Mouse (Mus musculus) hindbrain, embryonic 11.5 days (tissue): ENCODE results near the gene Tmem178. TPM values are rescaled to one million over a fixed set of nuclear protein-coding genes. Genes with fewer than 3 reads are reported as not detected.

ENCODE experiments used
- ATAC-seq: fragments of 200-750 bp; cut with Nextera tagmentation; 2 replicates; pipeline ENCODE4 v1.8.0; 2017; ENCODE audit warnings: mild to moderate bottlenecking, moderate TSS enrichment, moderate library complexity; ENCODE audit not compliant: low FRiP score
- DNase-seq: peaks from one replicate; pipeline ENCODE4 v3.0.0-alpha.2; 2015; ENCODE audit warnings: low spot score
- H3K27ac ChIP-seq: fragments of 300-500 bp; sonication (generic); 2 replicates; pipeline ENCODE4 v1.5.1; 2014; ENCODE audit warnings: mild to moderate bottlenecking, low read depth, low read length
- H3K27me3 ChIP-seq: fragments of 300-500 bp; sonication (generic); 2 replicates; pipeline ENCODE4 v1.6.1; 2014; ENCODE audit warnings: mild to moderate bottlenecking, low read length, moderate library complexity, mixed read lengths; ENCODE audit not compliant: control insufficient read depth, insufficient read depth
- H3K36me3 ChIP-seq: fragments of 300-500 bp; sonication (generic); 2 replicates; pipeline ENCODE4 v1.6.1; 2014; ENCODE audit warnings: mild to moderate bottlenecking, low read length, moderate library complexity, mixed read lengths; ENCODE audit not compliant: control insufficient read depth, insufficient read depth
- H3K4me1 ChIP-seq: fragments of 300-500 bp; sonication (generic); replicated peaks from 2 replicates; pipeline ENCODE4 v1.6.1; 2014; ENCODE audit warnings: low read length, mixed read lengths; ENCODE audit not compliant: control insufficient read depth, insufficient read depth
- H3K4me2 ChIP-seq: fragments of 300-500 bp; sonication (generic); replicated peaks from 2 replicates; pipeline ENCODE4 v1.6.1; 2014; ENCODE audit warnings: mild to moderate bottlenecking, low read depth, low read length
- H3K4me3 ChIP-seq: fragments of 300-500 bp; sonication (generic); 2 replicates; pipeline ENCODE4 v1.5.1; 2014; ENCODE audit warnings: low read depth, low read length
- H3K9ac ChIP-seq: fragments of 300-500 bp; sonication (generic); 2 replicates; pipeline ENCODE4 v1.6.1; 2014; ENCODE audit warnings: low read depth, low read length
- H3K9me3 ChIP-seq: fragments of 300-500 bp; sonication (generic); 2 replicates; pipeline ENCODE4 v1.6.1; 2016; ENCODE audit warnings: low read length; ENCODE audit not compliant: control insufficient read depth
- WGBS: fragments of 180-500 bp; shearing (Covaris S2); extraction: QIAGEN DNeasy Blood & Tissue Kit; methylation state at CpG from one replicate; pipeline ENCODE4 v1.1.7; 2014; 5-methylcytosine and 5-hydroxymethylcytosine counted together
- polyA plus RNA-seq: library from polyadenylated mRNA; unstranded; fragments of >200 nt; fragmentation: Nextera tagmentation; extraction: Ambion mirVana; gene quantifications from 2 replicates; pipeline ENCODE4 v1.2.1, GENCODE M21; 2014

The Tmem178 gene
- polyA plus RNA-seq, 1 experiment from 2014 or later, result 19.8 TPM

DNA sequence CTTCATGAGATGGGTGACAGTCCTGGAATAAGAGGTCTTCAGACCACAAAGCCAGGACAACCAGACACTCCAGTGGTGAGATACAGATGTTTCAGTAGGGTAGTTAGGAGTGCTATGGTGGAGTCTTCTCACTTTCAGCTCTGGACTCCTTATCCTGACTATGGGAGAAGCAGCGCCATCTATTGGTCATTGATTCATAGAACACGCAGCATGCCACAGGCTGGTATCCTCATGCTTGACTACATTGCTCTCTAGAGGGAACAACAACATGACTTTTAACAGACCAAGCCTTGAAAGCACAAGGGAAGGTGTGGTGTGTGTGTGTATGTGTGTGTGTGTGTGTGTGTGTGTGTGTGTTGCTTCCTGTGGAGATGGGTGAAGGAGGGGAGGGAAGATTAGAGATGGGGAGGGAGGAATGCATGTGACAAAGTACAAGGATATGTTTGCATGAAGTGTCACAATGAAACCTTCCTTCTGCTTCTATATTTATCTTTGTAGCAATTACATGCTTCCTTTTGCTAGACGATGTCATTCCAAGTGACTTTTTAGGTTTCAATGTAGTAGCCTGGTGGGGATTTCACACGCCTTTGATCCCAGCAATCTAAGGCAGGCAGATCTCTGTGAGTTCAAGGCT, 71.5 kb downstream of the Tmem178 start:
- no peak overlapping the region for H3K4me2 ChIP-seq
- DNase-seq (peak; percentile 76), ATAC-seq (peak; percentile 45)
- H3K4me3 ChIP-seq, result no peak overlapping the region
- H3K27me3 ChIP-seq, result no peaks in the 10 kb centered on the region
- no peak overlapping the region for H3K9ac ChIP-seq
- no peaks in the 10 kb centered on the region for H3K9me3 ChIP-seq
- H3K4me1 ChIP-seq, result no peaks in the 10 kb centered on the region
- H3K36me3 ChIP-seq, result no peaks in the 10 kb centered on the region
- WGBS, result 57% methylated on average over 4 of the region's 4 CpGs
- H3K27ac ChIP-seq, result no peak overlapping the region

GRCm38 (mm10) chr17:81017132-81017531, 72.7 kb downstream of the Tmem178 start:
- ATAC-seq, result peak; percentile 23; the same call in 1 of the 2 replicates
- H3K36me3 ChIP-seq, result no peaks in the 10 kb centered on the region
- no peaks in the 10 kb centered on the region for H3K4me1 ChIP-seq
- H3K4me2 ChIP-seq, result no peak overlapping the region
- 39% methylated on average over 1 of the region's 1 CpGs for WGBS
- H3K9ac ChIP-seq, result no peak overlapping the region
- no peaks in the 10 kb centered on the region for H3K9me3 ChIP-seq
- DNase-seq, result no peak
- H3K4me3 ChIP-seq, result no peak overlapping the region
- H3K27me3 ChIP-seq, result no peaks in the 10 kb centered on the region
- H3K27ac ChIP-seq, result no peak overlapping the region

DNA sequence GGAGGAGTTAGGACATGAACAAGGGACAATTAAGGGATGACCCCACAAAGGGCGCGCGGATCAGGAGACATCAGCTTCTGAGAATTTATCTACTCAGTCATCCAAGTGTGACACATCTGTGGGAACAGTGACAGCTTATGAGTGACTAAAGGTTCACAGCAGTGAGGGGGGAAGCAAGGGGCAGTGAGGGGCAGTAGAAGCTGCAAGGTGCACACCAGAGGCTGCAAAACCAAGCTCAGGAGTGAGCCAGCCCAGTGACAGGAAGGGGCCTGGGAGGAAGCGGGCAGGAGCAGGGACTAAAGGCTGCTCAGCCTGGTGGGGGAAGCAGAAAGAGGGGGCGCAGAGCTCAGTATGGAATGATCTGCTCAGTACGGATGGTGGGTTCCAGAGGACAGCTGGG, 82.9 kb downstream of the Tmem178 start:
- DNase-seq (no peak), ATAC-seq (no peak)
- H3K27me3 ChIP-seq, result no peaks in the 10 kb centered on the region
- H3K4me3 ChIP-seq, result no peak overlapping the region
- H3K9ac ChIP-seq, result 0 out of 2 replicates have a peak overlapping the region, but pooled peaks have one; percentile 7
- H3K27ac ChIP-seq, result no peak overlapping the region
- no peaks in the 10 kb centered on the region for H3K9me3 ChIP-seq
- no peaks in the 10 kb centered on the region; the same call in 1 of the 2 replicates for H3K36me3 ChIP-seq
- H3K4me1 ChIP-seq, result no peaks in the 10 kb centered on the region
- no peak overlapping the region for H3K4me2 ChIP-seq
- 91% methylated on average over 6 of the region's 6 CpGs for WGBS

- no peak for DNase-seq
- Histone ChIP-seq H3K4me3 (no peak overlapping the region), H3K27me3 (no peaks in the 10 kb centered on the region), H3K9ac (no peak overlapping the region), H3K27ac (no peak overlapping the region), H3K9me3 (no peaks in the 10 kb centered on the region), H3K4me1 (no peaks in the 10 kb centered on the region), H3K36me3 (no peaks in the 10 kb centered on the region; the same call in 1 of the 2 replicates), H3K4me2 (no peak overlapping the region)
- ATAC-seq, result no peak
- WGBS, result 94% methylated on average over 3 of the region's 3 CpGs
Observed at GRCm38 (mm10) chr17:81031830-81032442, 87.5 kb downstream of the Tmem178 start.

- WGBS, result 77% methylated on average over 2 of the region's 2 CpGs
- Histone ChIP-seq H3K27me3 (no peaks in the 10 kb centered on the region), H3K4me1 (no peaks in the 10 kb centered on the region), H3K27ac (no peak overlapping the region), H3K9ac (no peak overlapping the region), H3K4me2 (no peak overlapping the region), H3K9me3 (no peaks in the 10 kb centered on the region), H3K36me3 (no peaks in the 10 kb centered on the region; the same call in 1 of the 2 replicates), H3K4me3 (no peak overlapping the region)
- ATAC-seq (no peak), DNase-seq (no peak)
Observed at GRCm38 (mm10) chr17:81032957-81033356, 88.5 kb downstream of the Tmem178 start.

DNA sequence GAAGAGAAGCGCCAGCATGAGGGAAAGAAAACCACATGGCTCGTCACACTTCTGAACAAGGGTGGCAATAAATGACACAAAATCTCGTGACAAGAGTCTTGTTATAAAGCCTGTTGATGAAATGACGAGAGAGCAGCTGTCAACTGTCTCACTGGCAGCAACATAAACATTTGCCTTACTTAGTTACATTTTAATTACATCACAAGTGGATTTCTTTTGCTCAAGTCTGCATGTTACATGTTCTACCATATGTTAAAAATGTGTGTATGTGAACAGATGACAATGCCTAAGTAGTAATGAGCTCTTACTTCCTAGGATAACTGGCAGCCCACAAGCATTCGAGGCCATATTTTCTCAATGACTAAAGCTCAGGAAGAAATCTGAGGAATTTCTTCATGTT, 90.9 kb downstream of the Tmem178 start:
- Histone ChIP-seq H3K4me2 (no peak overlapping the region), H3K9ac (no peak overlapping the region), H3K9me3 (no peaks in the 10 kb centered on the region), H3K27me3 (no peaks in the 10 kb centered on the region), H3K4me1 (no peaks in the 10 kb centered on the region), H3K27ac (no peak overlapping the region), H3K36me3 (no peaks in the 10 kb centered on the region), H3K4me3 (no peak overlapping the region)
- no peak for ATAC-seq
- DNase-seq, result no peak
- WGBS, result 89% methylated on average over 5 of the region's 5 CpGs

DNA sequence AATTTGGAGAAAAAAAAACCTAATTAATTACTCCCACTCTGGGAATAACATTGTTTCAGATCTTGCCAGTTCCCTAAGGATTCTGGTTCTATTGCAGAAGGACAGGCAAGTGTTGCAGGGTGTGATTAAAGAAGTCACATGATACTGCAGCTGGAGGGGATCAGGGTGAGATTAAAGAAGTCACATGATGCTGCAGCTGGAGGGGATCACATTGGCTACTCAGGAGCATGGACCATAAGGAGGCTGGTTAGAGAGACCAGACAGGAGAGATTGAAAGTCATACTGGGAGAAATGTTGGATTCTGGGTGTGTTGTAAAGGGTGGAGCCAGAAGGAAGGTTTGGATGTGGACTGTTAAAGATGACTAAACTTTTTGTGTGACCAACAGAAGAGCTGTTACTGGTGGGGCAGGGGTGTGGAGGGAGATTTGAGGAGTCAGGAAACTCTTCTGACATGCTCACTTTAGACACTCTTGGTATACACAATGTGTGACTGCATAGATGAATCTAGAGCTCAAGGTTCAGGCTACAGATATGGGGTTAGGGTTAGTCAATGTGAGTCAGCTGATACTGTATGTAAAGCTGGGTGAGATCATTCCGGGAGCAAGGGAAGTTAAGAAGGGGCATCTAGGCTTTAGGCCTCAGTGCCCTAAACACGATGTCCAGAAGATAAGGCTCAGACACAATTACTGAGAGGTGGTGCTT, 94.4 kb downstream of the Tmem178 start:
- H3K4me1 ChIP-seq, result no peaks in the 10 kb centered on the region
- no peak overlapping the region for H3K4me3 ChIP-seq
- DNase-seq (no peak), ATAC-seq (no peak)
- no peak overlapping the region for H3K4me2 ChIP-seq
- 87% methylated on average over 2 of the region's 2 CpGs for WGBS
- no peaks in the 10 kb centered on the region for H3K27me3 ChIP-seq
- no peak overlapping the region for H3K9ac ChIP-seq
- H3K9me3 ChIP-seq, result no peaks in the 10 kb centered on the region
- no peaks in the 10 kb centered on the region for H3K36me3 ChIP-seq
- no peak overlapping the region for H3K27ac ChIP-seq

GRCm38 (mm10) chr17:81041662-81042061, 97.2 kb downstream of the Tmem178 start:
- no peak for DNase-seq
- no peaks in the 10 kb centered on the region for H3K9me3 ChIP-seq
- WGBS, result 83% methylated on average over 2 of the region's 2 CpGs
- no peaks in the 10 kb centered on the region for H3K4me1 ChIP-seq
- no peak overlapping the region for H3K9ac ChIP-seq
- no peaks in the 10 kb centered on the region for H3K36me3 ChIP-seq
- H3K4me2 ChIP-seq, result no peak overlapping the region
- no peaks in the 10 kb centered on the region for H3K27me3 ChIP-seq
- no peak overlapping the region for H3K27ac ChIP-seq
- no peak overlapping the region for H3K4me3 ChIP-seq
- ATAC-seq, result no peak
